16 mouse cellular contexts compared by ENCODE assay signal in genomic region chr10:21653469-21653868, GRCm38 (mm10).
DNase-seq lines count a peak whose midpoint lies in the region; ATAC-seq and TF ChIP-seq lines count a peak whose summit lies in the region.
"Had no signal": no experiment of that assay in that cellular context is flagged by ENCODE, and none has a peak within 500 bp of the region (broad histone marks: within the 10 kb centered on the region; RNA-seq: fewer than 3 reads in every experiment).

No protein-coding gene starts in this region.

- WGBS in lung, postnatal 0 days: 89% methylated on average over 7 of the region's 7 CpGs
- 94% methylated on average over 7 of the region's 7 CpGs for WGBS in olfactory bulb, adult 2 months

- no peak for TF ChIP-seq EP300 in lung, postnatal 0 days (IDR thresholded peaks at IDR 0.05)

- peak; percentile 8; the same call in 1 of the 2 replicates for TF ChIP-seq CTCF in lung, postnatal 0 days (IDR thresholded peaks at IDR 0.05)
- TF ChIP-seq CTCF in olfactory bulb, adult 2 months (IDR thresholded peaks at IDR 0.05; ENCODE audit: insufficient read depth, low read depth, low read length): no peak

- no peak overlapping the region for H3K4me3 ChIP-seq in lung, postnatal 0 days (ENCODE audit: low read depth, low read length)
- H3K4me3 ChIP-seq in olfactory bulb, adult 2 months (ENCODE audit: insufficient read depth, low read depth, low read length): no peak overlapping the region
- H3K4me3 ChIP-seq: embryonic facial prominence, embryonic 10.5 days; lung, embryonic 15.5 days; neural tube, embryonic 15.5 days; stomach, embryonic 15.5 days had no signal

- no peak for ATAC-seq in lung, postnatal 0 days
- no peak for ATAC-seq in activated CD4-positive, CD25-positive, alpha-beta regulatory T cell, adult 4 months

- H3K36me3 ChIP-seq in lung, postnatal 0 days (ENCODE audit: insufficient read depth, low read length): no peaks in the 10 kb centered on the region
- H3K36me3 ChIP-seq: embryonic facial prominence, embryonic 10.5 days; lung, embryonic 15.5 days; neural tube, embryonic 15.5 days; stomach, embryonic 15.5 days had no signal

- no peak overlapping the region for H3K9ac ChIP-seq in lung, postnatal 0 days (replicated peaks; ENCODE audit: low read depth)
- H3K9ac ChIP-seq: lung, embryonic 15.5 days; neural tube, embryonic 15.5 days; stomach, embryonic 15.5 days had no signal

- H3K27ac ChIP-seq in lung, postnatal 0 days (ENCODE audit: low read length): no peak overlapping the region
- H3K27ac ChIP-seq in olfactory bulb, adult 2 months (ENCODE audit: insufficient read depth, low read depth, low read length): 0 out of 2 replicates have a peak overlapping the region, but pooled peaks have one; percentile 51
- H3K27ac ChIP-seq: embryonic facial prominence, embryonic 10.5 days; lung, embryonic 15.5 days; stomach, embryonic 15.5 days had no signal

- H3K9me3 ChIP-seq in lung, postnatal 0 days (ENCODE audit: low read length): no peaks in the 10 kb centered on the region
- H3K9me3 ChIP-seq: lung, embryonic 15.5 days; neural tube, embryonic 15.5 days; stomach, embryonic 15.5 days had no signal

- no peak for TF ChIP-seq POLR2A in olfactory bulb, adult 2 months (IDR thresholded peaks at IDR 0.05; ENCODE audit: insufficient read depth, low read depth, low read length)

- H3K4me1 ChIP-seq in lung, postnatal 0 days (ENCODE audit: insufficient read depth, low read depth, low read length): no peaks in the 10 kb centered on the region
- no peaks in the 10 kb centered on the region for H3K4me1 ChIP-seq in olfactory bulb, adult 2 months (ENCODE audit: control insufficient read depth, insufficient read depth, low read length)
- H3K4me1 ChIP-seq: embryonic facial prominence, embryonic 10.5 days; lung, embryonic 15.5 days; neural tube, embryonic 15.5 days; stomach, embryonic 15.5 days had no signal

- DNase-seq in heart, adult 11 months: peak; percentile 79
- no peak for DNase-seq in heart, adult 18-20 months
- no peak for DNase-seq in lung, postnatal 0 days (ENCODE audit: low spot score)
- no peak for DNase-seq in lung, postnatal 4 days
- DNase-seq in ES-CJ7 (ENCODE audit: low read depth, low spot score): peak; percentile 43
- DNase-seq: adrenal gland, adult 2 months; cerebellum, postnatal 14 days; gastrocnemius, postnatal 36 days; thymus, postnatal 25 days had no signal

- H3K27me3 ChIP-seq in lung, postnatal 0 days (replicated peaks; ENCODE audit: insufficient read depth, low read length): no peaks in the 10 kb centered on the region
- H3K27me3 ChIP-seq: lung, embryonic 15.5 days; neural tube, embryonic 15.5 days; stomach, embryonic 15.5 days had no signal

- H3K4me2 ChIP-seq in lung, postnatal 0 days (replicated peaks; ENCODE audit: low read depth, low read length): no peak overlapping the region
- H3K4me2 ChIP-seq: liver, embryonic 11.5 days; lung, embryonic 15.5 days; stomach, embryonic 15.5 days had no signal

Comparison
In these comparisons a context has a peak if more than half of its experiments do, and no peak if none do; other contexts are left out.
1. DNase-seq: peak in heart, adult 11 months (single experiment) and ES-CJ7 (single experiment); none in heart, adult 18-20 months (0 of 2), lung, postnatal 0 days (single experiment) and lung, postnatal 4 days (0 of 2).